Mouse (Mus musculus) forebrain, embryonic 14.5 days (tissue): ENCODE measurements around the gene Rsph9. TPM values are rescaled to one million over a fixed set of nuclear protein-coding genes. Genes with fewer than 3 reads are reported as not detected.
A peak's percentile ranks its signal among the peaks of the same experiment; 100 is the strongest.

Source experiments
- ATAC-seq: fragments of 200-750 bp; cut with Nextera tagmentation; 2 replicates; pipeline ENCODE4 v1.8.0; 2017; ENCODE audit warnings: mild to moderate bottlenecking, moderate library complexity
- DNase-seq: peaks from one replicate; pipeline ENCODE4 v3.0.0-alpha.2; 2015; ENCODE audit warnings: low spot score
- H3K27ac ChIP-seq: fragments of 300-500 bp; sonication (generic); 2 replicates; pipeline ENCODE4 v1.5.1; 2014; ENCODE audit warnings: low read depth, mild to moderate bottlenecking, control low read depth, low read length, moderate library complexity
- H3K27me3 ChIP-seq: fragments of 300-500 bp; sonication (generic); replicated peaks from 2 replicates; pipeline ENCODE4 v1.6.1; 2014; ENCODE audit warnings: low read length, control low read depth, mixed read lengths; ENCODE audit not compliant: control insufficient read depth, insufficient read depth
- H3K36me3 ChIP-seq: fragments of 300-500 bp; sonication (generic); 2 replicates; pipeline ENCODE4 v1.6.1; 2014; ENCODE audit warnings: low read length, control low read depth; ENCODE audit not compliant: control insufficient read depth, insufficient read depth
- H3K4me1 ChIP-seq: fragments of 300-500 bp; sonication (generic); 2 replicates; pipeline ENCODE4 v1.6.1; 2014; ENCODE audit warnings: antibody characterized with exemption, low read length, control low read depth; ENCODE audit not compliant: control insufficient read depth, insufficient read depth
- H3K4me2 ChIP-seq: fragments of 300-500 bp; sonication (generic); 2 replicates; pipeline ENCODE4 v1.6.1; 2014; ENCODE audit warnings: mild to moderate bottlenecking, control low read depth, low read length
- H3K4me3 ChIP-seq: fragments of 300-500 bp; sonication (generic); 2 replicates; pipeline ENCODE4 v1.5.1; 2014; ENCODE audit warnings: low read depth, low read length, control low read depth
- H3K9ac ChIP-seq: fragments of 300-500 bp; sonication (generic); 2 replicates; pipeline ENCODE4 v1.6.1; 2014; ENCODE audit warnings: mild to moderate bottlenecking, low read length, control low read depth, moderate library complexity
- H3K9me3 ChIP-seq: fragments of 300-500 bp; sonication (generic); replicated peaks from 2 replicates; pipeline ENCODE4 v1.6.1; 2016; ENCODE audit warnings: low read length, control low read depth, mixed read lengths; ENCODE audit not compliant: control insufficient read depth
- WGBS: fragments of 180-500 bp; shearing (Covaris S2); extraction: QIAGEN DNeasy Blood & Tissue Kit; methylation state at CpG from one replicate; pipeline ENCODE4 v1.1.7; 2014; 5-methylcytosine and 5-hydroxymethylcytosine counted together
- polyA plus RNA-seq: library from polyadenylated mRNA; unstranded; fragments of >200 nt; fragmentation: Nextera tagmentation; extraction: Ambion mirVana; gene quantifications from 2 replicates; pipeline ENCODE4 v1.2.1, GENCODE M21; 2014

Gene Rsph9
- polyA plus RNA-seq, 1 experiment from 2014 or later, result 46.8 TPM

GRCm38 (mm10) chr17:46129741-46130498 is 14.1 kb downstream of the Rsph9 start:
- no peak for ATAC-seq
- H3K9me3 ChIP-seq, result no peaks in the 10 kb centered on the region
- H3K36me3 ChIP-seq, result peaks cover 49% of the 10 kb centered on the region
- no peak overlapping the region for H3K9ac ChIP-seq
- no peak overlapping the region for H3K4me2 ChIP-seq
- no peaks in the 10 kb centered on the region for H3K4me1 ChIP-seq
- DNase-seq, result no peak
- H3K27ac ChIP-seq, result no peak overlapping the region
- no peak overlapping the region for H3K4me3 ChIP-seq
- 83% methylated on average over 13 of the region's 13 CpGs for WGBS
- H3K27me3 ChIP-seq, result no peaks in the 10 kb centered on the region

- Histone ChIP-seq H3K9me3 (no peaks in the 10 kb centered on the region), H3K27me3 (no peaks in the 10 kb centered on the region), H3K4me3 (no peak overlapping the region), H3K4me2 (no peak overlapping the region), H3K9ac (no peak overlapping the region), H3K4me1 (no peaks in the 10 kb centered on the region), H3K36me3 (peaks cover 68% of the 10 kb centered on the region), H3K27ac (no peak overlapping the region)
- no peak for ATAC-seq
- WGBS, result 88% methylated on average over 6 of the region's 6 CpGs
- no peak for DNase-seq
These were observed 16.1 kb downstream of the Rsph9 start for GRCm38 (mm10) chr17:46127814-46128493.

GRCm38 (mm10) chr17:46126608-46127007 is 17.4 kb downstream of the Rsph9 start:
- H3K9ac ChIP-seq, result no peak overlapping the region
- peaks cover 80% of the 10 kb centered on the region for H3K36me3 ChIP-seq
- H3K27ac ChIP-seq, result no peak overlapping the region
- no peaks in the 10 kb centered on the region for H3K4me1 ChIP-seq
- no peaks in the 10 kb centered on the region for H3K27me3 ChIP-seq
- 84% methylated on average over 6 of the region's 6 CpGs for WGBS
- no peak for ATAC-seq
- no peak for DNase-seq
- H3K4me3 ChIP-seq, result no peak overlapping the region
- no peak overlapping the region for H3K4me2 ChIP-seq
- H3K9me3 ChIP-seq, result no peaks in the 10 kb centered on the region

- ATAC-seq (no peak), DNase-seq (no peak)
- H3K27me3 ChIP-seq, result no peaks in the 10 kb centered on the region
- no peaks in the 10 kb centered on the region for H3K9me3 ChIP-seq
- no peak overlapping the region for H3K9ac ChIP-seq
- 90% methylated on average over 12 of the region's 12 CpGs for WGBS
- H3K4me3 ChIP-seq, result no peak overlapping the region
- H3K4me1 ChIP-seq, result no peaks in the 10 kb centered on the region
- H3K36me3 ChIP-seq, result peaks cover 87% of the 10 kb centered on the region
- no peak overlapping the region for H3K27ac ChIP-seq
- H3K4me2 ChIP-seq, result no peak overlapping the region
These were observed 19.9 kb downstream of the Rsph9 start for GRCm38 (mm10) chr17:46123953-46124700.

- DNase-seq, result no peak
- Histone ChIP-seq H3K9me3 (no peaks in the 10 kb centered on the region), H3K27ac (no peak overlapping the region), H3K4me3 (no peak overlapping the region), H3K4me2 (no peak overlapping the region), H3K27me3 (no peaks in the 10 kb centered on the region), H3K9ac (no peak overlapping the region), H3K4me1 (no peaks in the 10 kb centered on the region), H3K36me3 (peaks cover 87% of the 10 kb centered on the region)
- WGBS, result 88% methylated on average over 4 of the region's 4 CpGs
- no peak for ATAC-seq
These were observed 20.7 kb downstream of the Rsph9 start for GRCm38 (mm10) chr17:46123285-46123684.

GRCm38 (mm10) chr17:46122791-46123190 is 21.2 kb downstream of the Rsph9 start:
- Histone ChIP-seq H3K9me3 (no peaks in the 10 kb centered on the region), H3K27ac (no peak overlapping the region), H3K4me1 (no peaks in the 10 kb centered on the region), H3K27me3 (no peaks in the 10 kb centered on the region), H3K4me3 (no peak overlapping the region), H3K4me2 (no peak overlapping the region), H3K36me3 (peaks cover 87% of the 10 kb centered on the region), H3K9ac (no peak overlapping the region)
- no peak for DNase-seq
- WGBS, result 95% methylated on average over 4 of the region's 4 CpGs
- no peak for ATAC-seq

- Histone ChIP-seq H3K27me3 (no peaks in the 10 kb centered on the region), H3K36me3 (peaks cover 63% of the 10 kb centered on the region)
- WGBS, result 91% methylated on average over 10 of the region's 10 CpGs
These were observed 24.4 kb downstream of the Rsph9 start for GRCm38 (mm10) chr17:46119641-46120040.

GRCm38 (mm10) chr17:46118423-46118850 is 25.6 kb downstream of the Rsph9 start:
- peaks cover 51% of the 10 kb centered on the region for H3K36me3 ChIP-seq
- no peaks in the 10 kb centered on the region for H3K9me3 ChIP-seq
- peak; percentile 11 for DNase-seq
- H3K4me1 ChIP-seq, result no peaks in the 10 kb centered on the region
- 74% methylated on average over 4 of the region's 4 CpGs for WGBS
- no peak for ATAC-seq
- H3K4me3 ChIP-seq, result no peak overlapping the region
- no peak overlapping the region for H3K27ac ChIP-seq
- no peak overlapping the region for H3K9ac ChIP-seq
- H3K4me2 ChIP-seq, result no peak overlapping the region
- no peaks in the 10 kb centered on the region for H3K27me3 ChIP-seq

More at GRCm38 (mm10) chr17:46119641-46120040, 24.4 kb downstream of the Rsph9 start:
- Histone ChIP-seq H3K4me3 (no peak overlapping the region), H3K4me2 (no peak overlapping the region), H3K9ac (no peak overlapping the region), H3K27ac (no peak overlapping the region), H3K4me1 (no peaks in the 10 kb centered on the region), H3K9me3 (no peaks in the 10 kb centered on the region)
- no peak for ATAC-seq
- no peak for DNase-seq
